Mouse (Mus musculus) common myeloid progenitor, adult 5-6 weeks (primary cell): ENCODE measurements around the gene Pcp4l1. TPM values are rescaled to one million over a fixed set of nuclear protein-coding genes. Genes with fewer than 3 reads are reported as not detected.

Experiments
- ATAC-seq: replicated peaks from 2 replicates; pipeline ENCODE4 v1.8.0; 2016; ENCODE audit warnings: low read depth, mild to moderate bottlenecking, moderate TSS enrichment, inconsistent platforms; ENCODE audit not compliant: poor library complexity, severe bottlenecking
- total RNA-seq: library from RNA; stranded (forward); fragments of 200-1000, 187-1606 nt; gene quantifications from 2 replicates; pipeline ENCODE4 v1.2.3, GENCODE M21; 2017

Pcp4l1 gene
- total RNA-seq, 1 experiment from 2014 or later: 11.2 TPM

GRCm38 (mm10) chr1:171192283-171192682 is 3.8 kb downstream of the Pcp4l1 start:
- no peak for ATAC-seq

- ATAC-seq: no peak
Observed at GRCm38 (mm10) chr1:171190832-171191231, 5.2 kb downstream of the Pcp4l1 start.

GRCm38 (mm10) chr1:171189476-171190114 is 6.5 kb downstream of the Pcp4l1 start:
- no peak for ATAC-seq

GRCm38 (mm10) chr1:171189046-171189445 is 7.0 kb downstream of the Pcp4l1 start:
- no peak for ATAC-seq

- ATAC-seq: peak; percentile 59
Observed at GRCm38 (mm10) chr1:171187851-171188700, 8.0 kb downstream of the Pcp4l1 start.

- no peak for ATAC-seq
Observed at GRCm38 (mm10) chr1:171185655-171186054, 10.4 kb downstream of the Pcp4l1 start.

- ATAC-seq: peak; percentile 72
Observed at GRCm38 (mm10) chr1:171184314-171184713, 11.8 kb downstream of the Pcp4l1 start.

- peak; percentile 37; the same call in 1 of the 2 replicates for ATAC-seq
Observed at GRCm38 (mm10) chr1:171183620-171184019, 12.4 kb downstream of the Pcp4l1 start.

GRCm38 (mm10) chr1:171183025-171183424 is 13.0 kb downstream of the Pcp4l1 start:
- ATAC-seq: no peak

GRCm38 (mm10) chr1:171179487-171180171 is 16.4 kb downstream of the Pcp4l1 start:
- ATAC-seq: no peak

- ATAC-seq: no peak
Observed at GRCm38 (mm10) chr1:171172779-171173178, 23.3 kb downstream of the Pcp4l1 start.

- peak; percentile 85 for ATAC-seq
Observed at GRCm38 (mm10) chr1:171171138-171171537, 24.9 kb downstream of the Pcp4l1 start.

- no peak for ATAC-seq
Observed at GRCm38 (mm10) chr1:171169913-171170312, 26.2 kb downstream of the Pcp4l1 start.

- ATAC-seq: no peak
Observed at GRCm38 (mm10) chr1:171168906-171169305, 27.2 kb downstream of the Pcp4l1 start.

- ATAC-seq: peak; percentile 37; the same call in 1 of the 2 replicates
Observed at GRCm38 (mm10) chr1:171165629-171166345, 30.3 kb downstream of the Pcp4l1 start.

- peak; percentile 51 for ATAC-seq
Observed at GRCm38 (mm10) chr1:171164258-171164657, 31.8 kb downstream of the Pcp4l1 start.

- no peak for ATAC-seq
Observed at GRCm38 (mm10) chr1:171162526-171162925, 33.5 kb downstream of the Pcp4l1 start.

- peak; percentile 53 for ATAC-seq
Observed at GRCm38 (mm10) chr1:171159485-171159975, 36.5 kb downstream of the Pcp4l1 start.

- ATAC-seq: no peak
Observed at GRCm38 (mm10) chr1:171157965-171158364, 38.1 kb downstream of the Pcp4l1 start.

- ATAC-seq: no peak
Observed at GRCm38 (mm10) chr1:171156644-171157043, 39.4 kb downstream of the Pcp4l1 start.
